Mouse (Mus musculus) neutrophil, adult 65 days (primary cell): ENCODE results near the gene Plcz1. TPM values are rescaled to one million over a fixed set of nuclear protein-coding genes. Genes with fewer than 3 reads are reported as not detected.

Source experiments
- total RNA-seq: library from RNA; stranded (reverse); gene quantifications from 2 replicates; pipeline ENCODE4 v1.2.4, GENCODE M21; 2023

The Plcz1 gene
- total RNA-seq, result not detected in 2 replicates

DNA sequence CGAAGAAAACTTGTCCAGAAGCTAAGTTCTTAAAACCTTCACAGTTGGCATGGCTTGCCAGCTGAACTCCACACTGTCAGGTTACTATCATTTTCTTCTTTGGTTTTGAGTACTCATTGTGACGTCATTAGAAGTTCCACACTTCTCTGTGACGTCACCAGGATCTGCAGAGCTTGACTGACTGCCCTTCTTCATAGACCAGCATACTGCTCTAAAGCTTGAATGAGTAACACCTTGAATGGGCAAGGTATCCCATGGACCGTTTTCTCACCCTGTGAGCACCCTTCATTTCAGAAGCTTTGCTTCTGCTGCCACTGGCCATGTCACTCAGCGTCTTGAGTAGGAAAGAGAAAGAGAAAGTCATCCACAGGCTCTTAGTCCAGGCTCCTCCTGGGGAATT is at the start of gene Plcz1:
Gene Plcz1, minus strand, starts transcription at position 101 of the 400 bp plus-strand sequence.

DNA sequence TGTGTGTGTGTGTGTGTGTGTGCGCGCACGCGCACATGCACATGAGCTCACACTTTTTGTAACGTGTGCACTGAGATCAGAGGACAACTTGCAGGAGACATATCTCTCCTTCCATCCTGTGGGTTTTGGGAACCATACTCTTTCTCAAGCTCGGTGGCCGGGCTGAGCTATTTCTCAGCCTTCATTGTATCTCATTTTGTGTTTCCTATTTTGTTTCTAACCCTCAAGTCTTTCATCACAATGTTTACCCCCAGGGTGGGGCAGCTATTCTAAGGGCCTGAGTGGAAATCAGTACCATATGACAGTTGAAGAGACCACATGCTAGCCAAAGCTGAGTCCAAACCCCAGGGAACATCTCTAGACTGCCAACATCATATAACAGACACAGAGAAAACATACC is 305 bp downstream of the Plcz1 start, which contains the start of gene Capza3:
Gene Capza3, plus strand, starts transcription at position 301 of the 400 bp plus-strand sequence.

Other genes with a start within 250 kb of the Plcz1 start
- not detected in 2 replicates for gene Capza3, start 205 bp downstream of the Plcz1 start, total RNA-seq